Mouse (Mus musculus) liver, embryonic 11.5 days (tissue): ENCODE results near the gene Fgfr2. TPM values are rescaled to one million over a fixed set of nuclear protein-coding genes. Genes with fewer than 3 reads are reported as not detected.
A peak's percentile ranks its signal among the peaks of the same experiment; 100 is the strongest.

ENCODE experiments used
- ATAC-seq: fragments of 200-750 bp; cut with Nextera tagmentation; replicated peaks from 2 replicates; pipeline ENCODE4 v1.8.0; 2017; ENCODE audit warnings: moderate number of reproducible peaks, mild to moderate bottlenecking, moderate TSS enrichment, moderate library complexity; ENCODE audit not compliant: low FRiP score
- DNase-seq: peaks from one replicate; pipeline ENCODE4 v3.0.0-alpha.2; 2017; ENCODE audit warnings: low spot score
- H3K27ac ChIP-seq: fragments of 300-500 bp; sonication (generic); 2 replicates; pipeline ENCODE4 v1.5.1; 2014; ENCODE audit warnings: mild to moderate bottlenecking, low read depth, low read length, control low read depth
- H3K27me3 ChIP-seq: fragments of 300-500 bp; sonication (generic); replicated peaks from 2 replicates; pipeline ENCODE4 v1.6.1; 2014; ENCODE audit warnings: low read length, mixed read lengths; ENCODE audit not compliant: control insufficient read depth, insufficient read depth
- H3K36me3 ChIP-seq: fragments of 300-500 bp; sonication (generic); 2 replicates; pipeline ENCODE4 v1.6.1; 2014; ENCODE audit warnings: mild to moderate bottlenecking, low read length, moderate library complexity, mixed read lengths; ENCODE audit not compliant: control insufficient read depth, insufficient read depth
- H3K4me1 ChIP-seq: fragments of 300-500 bp; sonication (generic); replicated peaks from 2 replicates; pipeline ENCODE4 v1.6.1; 2014; ENCODE audit warnings: low read length, mixed read lengths; ENCODE audit not compliant: control insufficient read depth, insufficient read depth
- H3K4me2 ChIP-seq: fragments of 300-500 bp; sonication (generic); 2 replicates; pipeline ENCODE4 v1.6.1; 2014; ENCODE audit warnings: mild to moderate bottlenecking, control low read depth, moderate library complexity
- H3K4me3 ChIP-seq: fragments of 300-500 bp; sonication (generic); 2 replicates; pipeline ENCODE4 v1.5.1; 2014; ENCODE audit warnings: low read depth, low read length, control low read depth
- H3K9ac ChIP-seq: fragments of 300-500 bp; sonication (generic); 2 replicates; pipeline ENCODE4 v1.6.1; 2014; ENCODE audit warnings: low read depth, low read length, control low read depth
- H3K9me3 ChIP-seq: fragments of 300-500 bp; sonication (generic); 2 replicates; pipeline ENCODE4 v1.6.1; 2016; ENCODE audit warnings: low read length, inconsistent platforms, mixed read lengths; ENCODE audit not compliant: control insufficient read depth
- WGBS: fragments of 180-500 bp; shearing (Covaris S2); extraction: QIAGEN DNeasy Blood & Tissue Kit; methylation state at CpG from one replicate; pipeline ENCODE4 v1.1.7; 2014; 5-methylcytosine and 5-hydroxymethylcytosine counted together
- polyA plus RNA-seq: library from polyadenylated mRNA; unstranded; fragments of >200 nt; fragmentation: Nextera tagmentation; extraction: Ambion mirVana; gene quantifications from 2 replicates; pipeline ENCODE4 v1.2.1, GENCODE M21; 2014

Gene Fgfr2
- polyA plus RNA-seq, 1 experiment from 2014 or later = 32.6 TPM

DNA sequence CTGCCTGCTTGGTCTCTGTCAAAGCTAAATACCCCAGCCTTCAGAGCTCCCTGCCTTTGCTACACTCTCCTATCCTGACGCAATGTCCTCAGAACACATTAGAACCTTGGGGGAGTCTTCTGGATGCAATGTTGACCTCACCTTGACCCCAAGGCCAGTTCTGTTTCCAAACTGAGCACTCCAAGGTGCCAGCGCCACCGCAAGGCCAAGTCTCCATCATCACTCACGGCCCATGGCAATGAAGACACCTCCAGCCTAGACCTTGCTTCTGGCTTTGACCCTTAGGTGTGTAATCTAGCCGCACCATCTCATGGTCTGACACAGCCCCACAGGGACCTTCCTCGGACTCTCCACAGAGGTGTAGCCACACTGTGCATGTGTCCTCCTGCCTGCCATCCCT lies 2325.6 kb downstream of the Fgfr2 start:
- H3K4me3 ChIP-seq = no peak overlapping the region
- no peak for ATAC-seq
- H3K27me3 ChIP-seq = no peaks in the 10 kb centered on the region
- no peak overlapping the region for H3K4me2 ChIP-seq
- H3K9me3 ChIP-seq = no peaks in the 10 kb centered on the region
- DNase-seq = no peak
- H3K9ac ChIP-seq = no peak overlapping the region
- no peaks in the 10 kb centered on the region for H3K36me3 ChIP-seq
- 88% methylated on average over 6 of the region's 6 CpGs for WGBS
- peaks cover 4% of the 10 kb centered on the region; the same call in 1 of the 2 replicates for H3K4me1 ChIP-seq
- H3K27ac ChIP-seq = no peak overlapping the region

GRCm38 (mm10) chr7:130796786-130797185 lies 2326.4 kb downstream of the Fgfr2 start:
- DNase-seq = no peak
- WGBS = 56% methylated on average over 8 of the region's 8 CpGs
- no peaks in the 10 kb centered on the region for H3K36me3 ChIP-seq
- H3K9me3 ChIP-seq = no peaks in the 10 kb centered on the region
- H3K4me2 ChIP-seq = no peak overlapping the region
- H3K27me3 ChIP-seq = no peaks in the 10 kb centered on the region; the same call in 1 of the 2 replicates
- no peak overlapping the region for H3K27ac ChIP-seq
- H3K9ac ChIP-seq = no peak overlapping the region
- H3K4me1 ChIP-seq = peaks cover 4% of the 10 kb centered on the region; the same call in 1 of the 2 replicates
- ATAC-seq = 0 out of 2 replicates have a peak, but pooled peaks have one; percentile 12
- H3K4me3 ChIP-seq = no peak overlapping the region

- H3K4me1 ChIP-seq = no peaks in the 10 kb centered on the region
- no peak overlapping the region for H3K27ac ChIP-seq
- no peaks in the 10 kb centered on the region for H3K9me3 ChIP-seq
- no peak for DNase-seq
- no peak overlapping the region for H3K4me2 ChIP-seq
- H3K9ac ChIP-seq = no peak overlapping the region
- H3K36me3 ChIP-seq = no peaks in the 10 kb centered on the region
- H3K4me3 ChIP-seq = no peak overlapping the region
- WGBS = 73% methylated on average over 9 of the region's 9 CpGs
- H3K27me3 ChIP-seq = no peaks in the 10 kb centered on the region; the same call in 1 of the 2 replicates
- ATAC-seq = no peak
These were observed 2329.5 kb downstream of the Fgfr2 start for GRCm38 (mm10) chr7:130793671-130794070.

DNA sequence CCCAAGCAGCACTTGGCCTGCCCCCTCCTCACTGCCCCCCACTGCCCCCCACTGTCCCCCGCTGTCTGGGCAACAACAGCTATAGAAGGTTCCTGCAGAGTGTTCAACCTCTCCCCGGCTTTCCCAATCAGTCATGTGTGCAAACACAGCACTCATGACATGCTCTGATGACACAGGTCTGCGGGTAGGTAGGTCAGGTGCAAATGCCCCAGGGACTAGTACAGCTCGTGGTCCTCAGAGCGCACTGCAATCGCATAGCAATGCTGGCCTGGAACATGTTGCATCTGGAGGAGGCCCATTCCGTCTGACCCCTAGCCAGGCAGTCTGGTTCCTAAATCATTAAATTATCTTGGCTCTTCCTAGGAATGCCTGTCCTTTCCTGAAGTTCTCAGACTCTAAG lies 2333.7 kb downstream of the Fgfr2 start:
- Histone ChIP-seq H3K9ac (no peak overlapping the region), H3K36me3 (no peaks in the 10 kb centered on the region), H3K27ac (no peak overlapping the region), H3K4me2 (no peak overlapping the region), H3K4me1 (no peaks in the 10 kb centered on the region), H3K4me3 (no peak overlapping the region), H3K27me3 (no peaks in the 10 kb centered on the region; the same call in 1 of the 2 replicates), H3K9me3 (no peaks in the 10 kb centered on the region)
- DNase-seq (no peak), ATAC-seq (no peak)
- WGBS = 83% methylated on average over 7 of the region's 7 CpGs

DNA sequence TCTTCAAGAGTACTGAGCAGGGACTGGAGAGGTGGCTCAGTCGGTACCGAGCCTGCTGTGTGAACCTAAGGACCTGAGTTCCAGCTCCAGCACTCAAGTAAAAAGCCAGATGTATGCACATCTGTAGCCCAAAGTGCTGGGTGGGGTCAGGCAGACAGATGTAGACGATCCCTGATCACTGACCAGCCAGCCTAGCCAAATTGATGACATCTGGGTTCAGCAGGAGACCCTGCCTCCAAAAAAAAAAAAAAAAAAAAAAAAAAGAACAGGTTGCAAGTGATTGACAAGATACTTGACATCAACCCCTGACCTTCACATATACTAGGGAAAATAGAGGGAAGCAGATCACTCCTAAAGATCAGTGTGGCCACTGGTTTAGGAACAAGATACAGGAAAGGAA lies 2334.2 kb downstream of the Fgfr2 start:
- Histone ChIP-seq H3K4me2 (no peak overlapping the region), H3K27me3 (no peaks in the 10 kb centered on the region; the same call in 1 of the 2 replicates), H3K9me3 (no peaks in the 10 kb centered on the region), H3K4me1 (no peaks in the 10 kb centered on the region), H3K4me3 (no peak overlapping the region), H3K27ac (no peak overlapping the region), H3K9ac (no peak overlapping the region), H3K36me3 (no peaks in the 10 kb centered on the region)
- no peak for DNase-seq
- no peak for ATAC-seq
- WGBS = 81% methylated on average over 3 of the region's 3 CpGs

- H3K9ac ChIP-seq = no peak overlapping the region
- no peaks in the 10 kb centered on the region; the same call in 1 of the 2 replicates for H3K27me3 ChIP-seq
- no peaks in the 10 kb centered on the region for H3K4me1 ChIP-seq
- no peak for DNase-seq
- ATAC-seq = no peak
- H3K4me2 ChIP-seq = no peak overlapping the region
- no peak overlapping the region for H3K27ac ChIP-seq
- no peaks in the 10 kb centered on the region for H3K36me3 ChIP-seq
- H3K4me3 ChIP-seq = no peak overlapping the region
- H3K9me3 ChIP-seq = no peaks in the 10 kb centered on the region
- 83% methylated on average over 4 of the region's 4 CpGs for WGBS
These were observed 2335.6 kb downstream of the Fgfr2 start for GRCm38 (mm10) chr7:130787537-130787936.

DNA sequence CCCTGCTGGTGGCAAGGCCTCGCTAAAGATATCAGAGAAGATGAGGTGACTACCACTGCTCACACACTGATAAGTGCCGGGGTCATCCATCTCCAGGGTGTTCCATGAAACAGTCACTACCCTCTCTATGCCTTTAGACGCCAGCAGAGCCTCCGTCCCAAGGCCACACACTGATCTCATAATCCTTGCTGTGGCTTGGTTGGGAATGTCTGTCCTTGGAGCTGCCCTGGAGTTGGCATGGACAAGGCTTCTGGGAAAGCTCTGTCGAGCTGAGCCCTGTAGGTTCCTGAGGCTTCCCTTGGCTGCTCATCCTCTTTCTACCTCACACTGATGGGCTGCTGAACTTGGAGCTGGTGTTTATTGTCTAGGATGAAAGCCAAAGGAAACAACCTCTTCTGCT lies 2336.4 kb downstream of the Fgfr2 start:
- no peak for DNase-seq
- Histone ChIP-seq H3K4me1 (no peaks in the 10 kb centered on the region), H3K27me3 (no peaks in the 10 kb centered on the region), H3K4me2 (no peak overlapping the region), H3K4me3 (no peak overlapping the region), H3K27ac (no peak overlapping the region), H3K9ac (no peak overlapping the region), H3K36me3 (no peaks in the 10 kb centered on the region), H3K9me3 (no peaks in the 10 kb centered on the region)
- WGBS = 61% methylated on average over 5 of the region's 5 CpGs
- no peak for ATAC-seq

GRCm38 (mm10) chr7:130785923-130786575 lies 2337.1 kb downstream of the Fgfr2 start:
- no peak overlapping the region for H3K27ac ChIP-seq
- no peaks in the 10 kb centered on the region for H3K27me3 ChIP-seq
- no peak overlapping the region for H3K4me2 ChIP-seq
- H3K9ac ChIP-seq = no peak overlapping the region
- WGBS = 78% methylated on average over 12 of the region's 12 CpGs
- DNase-seq (no peak), ATAC-seq (no peak)
- H3K9me3 ChIP-seq = no peaks in the 10 kb centered on the region
- no peak overlapping the region for H3K4me3 ChIP-seq
- H3K36me3 ChIP-seq = no peaks in the 10 kb centered on the region
- no peaks in the 10 kb centered on the region for H3K4me1 ChIP-seq

DNA sequence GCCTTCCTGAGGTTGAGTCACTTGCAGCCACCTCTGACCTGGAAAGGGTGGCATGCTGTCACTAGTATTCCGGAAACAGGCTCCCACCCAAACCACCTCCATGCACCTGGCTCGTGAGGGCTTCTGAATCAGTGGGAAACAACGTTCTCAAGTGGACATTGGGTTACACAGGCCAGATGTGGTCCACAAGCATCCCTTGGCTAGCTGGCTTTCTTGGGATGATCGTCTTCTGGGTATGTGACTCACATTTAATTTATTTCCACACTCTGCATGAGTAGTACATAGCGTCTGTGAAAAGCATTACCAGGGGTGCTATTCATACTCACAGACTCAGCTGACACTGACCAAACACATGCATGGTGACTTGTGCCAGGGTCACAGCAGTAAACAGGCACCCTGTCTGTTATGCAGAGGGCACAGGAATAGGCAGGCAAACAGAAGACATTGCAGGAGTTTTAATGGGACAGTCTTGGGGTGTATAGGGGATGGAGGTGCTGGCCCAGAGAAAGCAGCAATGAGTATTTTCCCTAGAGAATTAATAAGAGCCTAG lies 2340.6 kb downstream of the Fgfr2 start:
- Histone ChIP-seq H3K9ac (no peak overlapping the region), H3K4me3 (no peak overlapping the region), H3K36me3 (no peaks in the 10 kb centered on the region), H3K27me3 (no peaks in the 10 kb centered on the region), H3K9me3 (no peaks in the 10 kb centered on the region), H3K4me1 (no peaks in the 10 kb centered on the region), H3K27ac (no peak overlapping the region), H3K4me2 (no peak overlapping the region)
- WGBS = 74% methylated on average over 5 of the region's 5 CpGs
- DNase-seq (no peak), ATAC-seq (no peak)
